Mouse (Mus musculus) heart, embryonic 10.5 days (tissue): Measurements from ENCODE around the gene Vmac. TPM values are rescaled to one million over a fixed set of nuclear protein-coding genes. Genes with fewer than 3 reads are reported as not detected.

Source experiments
- DNase-seq: peaks from one replicate; pipeline ENCODE4 v3.0.0-alpha.2; 2017; ENCODE audit warnings: low spot score
- H3K27ac ChIP-seq: fragments of 300-500 bp; sonication (generic); 2 replicates; pipeline ENCODE4 v1.5.1; 2016; ENCODE audit warnings: mild to moderate bottlenecking
- H3K27me3 ChIP-seq: fragments of 300-500 bp; sonication (generic); 2 replicates; pipeline ENCODE4 v1.6.1; 2016; ENCODE audit warnings: mild to moderate bottlenecking; ENCODE audit not compliant: poor library complexity, insufficient read depth, severe bottlenecking
- H3K36me3 ChIP-seq: fragments of 300-500 bp; sonication (generic); 2 replicates; pipeline ENCODE4 v1.6.1; 2016; ENCODE audit warnings: mild to moderate bottlenecking, moderate library complexity
- H3K4me1 ChIP-seq: fragments of 300-500 bp; sonication (generic); 2 replicates; pipeline ENCODE4 v1.6.1; 2016; ENCODE audit warnings: mild to moderate bottlenecking
- H3K4me3 ChIP-seq: fragments of 300-500 bp; sonication (generic); 2 replicates; pipeline ENCODE4 v1.5.1; 2016; ENCODE audit warnings: mild to moderate bottlenecking, moderate library complexity
- H3K9me3 ChIP-seq: fragments of 300-500 bp; sonication (generic); 2 replicates; pipeline ENCODE4 v1.6.1; 2016; ENCODE audit warnings: mild to moderate bottlenecking, moderate library complexity
- WGBS: fragments of 180-500 bp; shearing (Covaris S2); methylation state at CpG from one replicate; pipeline ENCODE4 v1.1.7; 2016; 5-methylcytosine and 5-hydroxymethylcytosine counted together
- polyA plus RNA-seq: library from polyadenylated mRNA; unstranded; fragments of >200 nt; fragmentation: Nextera tagmentation; extraction: Ambion mirVana; gene quantifications from 2 replicates; pipeline ENCODE4 v1.2.1, GENCODE M21; 2016

Vmac gene
- polyA plus RNA-seq, 1 experiment from 2014 or later: 12.7 TPM

DNA sequence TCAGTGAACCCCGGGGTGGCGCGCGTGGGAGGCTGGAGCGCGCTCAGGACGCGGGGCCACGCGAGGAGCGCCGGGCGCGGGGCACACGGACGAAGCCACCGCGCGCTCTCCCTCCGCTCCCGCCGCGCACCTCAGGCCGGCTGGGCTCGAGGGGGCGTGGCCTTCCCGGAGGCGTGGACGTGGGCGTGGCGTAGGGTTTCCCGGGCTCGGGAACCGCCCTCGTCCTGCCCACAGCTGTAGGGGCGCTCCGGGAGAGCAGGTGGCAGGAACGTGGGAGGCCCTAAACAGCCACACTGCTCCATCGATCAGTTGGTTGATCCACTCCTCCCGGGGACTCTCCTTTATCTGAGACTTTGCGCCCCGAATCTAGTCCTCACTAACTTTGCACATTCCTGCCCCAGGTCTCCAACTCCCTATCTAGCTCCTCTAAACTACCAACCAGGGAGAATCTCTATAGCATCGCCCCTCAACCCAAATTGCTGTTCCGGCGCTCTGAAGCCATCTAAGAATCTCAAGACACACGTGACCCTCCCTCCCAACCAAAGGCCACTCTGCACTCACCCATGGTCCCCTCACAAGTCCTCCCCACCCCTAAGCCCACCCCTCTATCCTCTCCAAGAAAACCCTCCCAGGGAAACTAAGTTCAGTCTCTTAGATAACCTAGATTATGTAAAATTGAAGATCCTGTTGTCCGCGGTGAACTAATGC lies 39.7 kb upstream of the Vmac start, which contains the start of gene Nrtn:
Nrtn (minus strand) TSS at position 115 of the 708 bp plus-strand sequence.
- H3K27ac ChIP-seq: peak within 1 kb of the TSS; percentile 81
- peaks cover 50% of the 10 kb centered on the region for H3K4me1 ChIP-seq
- peaks cover 7% of the 10 kb centered on the region; the same call in 1 of the 2 replicates for H3K9me3 ChIP-seq
- peaks cover 84% of the 10 kb centered on the region for H3K27me3 ChIP-seq
- peak within 1 kb of the TSS; percentile 67 for H3K4me3 ChIP-seq
- peak; percentile 92 for DNase-seq
- 1% methylated on average over 42 of the region's 48 CpGs for WGBS
- no peaks in the 10 kb centered on the region for H3K36me3 ChIP-seq

DNA sequence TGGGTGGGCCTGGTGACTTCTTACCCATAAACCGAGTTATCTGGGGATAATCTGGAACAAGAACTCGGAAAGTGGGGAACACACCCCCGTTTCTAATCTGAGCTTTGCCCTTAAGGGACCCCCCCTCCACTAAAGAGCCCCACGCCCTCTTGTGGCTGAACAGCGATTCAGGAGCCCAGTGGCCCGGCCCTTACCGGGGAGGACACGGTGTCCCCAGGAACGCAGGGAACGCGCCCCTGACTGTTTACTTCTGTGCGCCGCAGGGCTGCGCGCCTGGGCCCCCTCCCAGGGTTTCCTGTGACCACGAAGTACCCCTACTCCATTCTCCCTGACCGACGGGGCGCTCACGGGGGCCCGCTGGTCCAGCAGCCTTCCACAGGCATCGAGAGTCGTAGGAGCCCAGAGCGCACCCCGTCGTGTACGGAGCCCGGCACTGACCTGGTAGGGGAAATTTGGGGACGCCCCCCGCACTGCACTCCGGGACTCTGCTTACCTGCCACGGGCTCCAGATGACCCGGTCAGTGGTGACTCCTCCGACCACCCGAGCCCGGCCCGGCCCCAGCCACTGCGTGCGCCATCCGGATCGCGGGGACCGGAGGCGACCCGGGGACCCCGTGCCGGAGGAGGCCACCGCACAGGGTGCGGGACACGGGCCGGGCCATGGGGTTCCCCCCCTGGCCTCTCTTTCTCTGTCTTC lies 39.0 kb upstream of the Vmac start:
- WGBS: 1% methylated on average over 51 of the region's 51 CpGs
- H3K4me3 ChIP-seq: peak overlapping the region; percentile 67
- H3K4me1 ChIP-seq: peaks cover 43% of the 10 kb centered on the region
- H3K27me3 ChIP-seq: peaks cover 91% of the 10 kb centered on the region
- peaks cover 7% of the 10 kb centered on the region; the same call in 1 of the 2 replicates for H3K9me3 ChIP-seq
- DNase-seq: no peak
- H3K27ac ChIP-seq: peak overlapping the region; percentile 81
- no peaks in the 10 kb centered on the region for H3K36me3 ChIP-seq

DNA sequence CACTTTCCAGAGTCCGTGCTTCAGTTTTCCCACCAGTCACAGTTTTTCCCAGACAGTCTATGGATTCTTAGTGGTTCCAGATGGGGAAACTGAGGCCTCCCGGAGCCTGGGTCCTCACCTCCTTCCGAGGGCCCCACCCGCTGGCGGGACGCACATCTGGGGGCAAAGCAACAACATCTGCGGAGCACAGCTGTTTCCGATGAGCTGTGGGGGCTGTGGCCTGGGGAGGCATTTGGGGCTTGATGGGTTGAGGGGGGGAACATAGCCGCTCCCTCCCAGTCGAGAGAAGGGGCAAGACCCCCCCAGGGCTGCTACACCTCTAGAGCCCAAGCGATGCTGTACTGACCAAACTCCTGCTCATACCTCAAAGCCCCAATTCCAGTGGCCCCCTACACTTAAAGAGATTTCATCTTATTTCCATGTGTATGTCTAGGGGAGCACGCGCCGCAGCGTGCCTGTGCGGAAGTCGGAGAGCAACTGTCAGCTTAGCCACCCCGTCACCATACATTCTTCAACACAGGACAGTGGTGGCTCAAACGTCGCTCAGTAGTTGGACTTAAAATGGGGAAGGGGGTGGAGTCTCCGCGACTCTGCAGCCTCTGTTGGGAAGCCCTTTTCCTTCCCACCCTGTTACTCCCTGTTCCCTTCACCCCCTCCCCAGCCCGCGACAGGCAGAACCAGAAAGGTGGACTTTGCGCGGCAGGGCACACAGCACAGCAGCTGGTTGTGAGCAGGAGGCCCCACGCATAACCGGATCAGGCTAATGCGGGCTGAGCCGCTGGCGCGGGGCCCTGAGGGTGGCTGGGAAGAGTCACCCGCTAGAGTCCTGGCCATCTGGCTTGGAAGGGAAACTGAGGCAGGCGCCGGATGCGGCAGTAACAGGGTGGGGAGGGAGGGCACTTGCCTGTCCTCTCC lies 36.7 kb upstream of the Vmac start:
- Histone ChIP-seq H3K27ac (no peak overlapping the region), H3K4me1 (peaks cover 45% of the 10 kb centered on the region), H3K36me3 (no peaks in the 10 kb centered on the region), H3K27me3 (peaks cover 99% of the 10 kb centered on the region), H3K9me3 (peaks cover 7% of the 10 kb centered on the region; the same call in 1 of the 2 replicates), H3K4me3 (peak overlapping the region; percentile 22; the same call in 1 of the 2 replicates)
- DNase-seq: no peak
- WGBS: 13% methylated on average over 36 of the region's 36 CpGs

DNA sequence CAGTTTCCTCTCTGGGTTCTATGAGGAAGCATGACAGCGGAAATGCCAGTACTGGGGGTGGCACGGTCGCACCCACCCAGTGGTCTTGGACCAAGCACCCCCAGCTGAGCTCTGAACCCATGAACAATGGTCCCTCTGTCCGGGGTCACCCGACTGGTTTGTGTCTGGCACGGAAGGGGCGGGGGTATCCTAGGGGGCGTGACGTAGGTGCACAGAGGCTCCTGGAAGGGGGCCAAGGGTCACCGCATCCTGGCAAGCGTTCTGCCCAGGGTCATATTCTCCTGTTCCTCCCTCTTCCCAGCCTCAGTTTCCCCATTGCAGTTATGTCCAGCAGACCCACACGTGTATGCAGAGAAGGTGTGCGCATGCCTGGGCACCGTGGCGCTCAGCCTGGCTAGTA lies 35.6 kb upstream of the Vmac start:
- H3K27ac ChIP-seq: no peak overlapping the region
- peaks cover 93% of the 10 kb centered on the region for H3K27me3 ChIP-seq
- DNase-seq: no peak
- peaks cover 6% of the 10 kb centered on the region; the same call in 1 of the 2 replicates for H3K9me3 ChIP-seq
- H3K4me1 ChIP-seq: peaks cover 41% of the 10 kb centered on the region
- no peaks in the 10 kb centered on the region for H3K36me3 ChIP-seq
- WGBS: 20% methylated on average over 15 of the region's 15 CpGs
- H3K4me3 ChIP-seq: no peak overlapping the region

DNA sequence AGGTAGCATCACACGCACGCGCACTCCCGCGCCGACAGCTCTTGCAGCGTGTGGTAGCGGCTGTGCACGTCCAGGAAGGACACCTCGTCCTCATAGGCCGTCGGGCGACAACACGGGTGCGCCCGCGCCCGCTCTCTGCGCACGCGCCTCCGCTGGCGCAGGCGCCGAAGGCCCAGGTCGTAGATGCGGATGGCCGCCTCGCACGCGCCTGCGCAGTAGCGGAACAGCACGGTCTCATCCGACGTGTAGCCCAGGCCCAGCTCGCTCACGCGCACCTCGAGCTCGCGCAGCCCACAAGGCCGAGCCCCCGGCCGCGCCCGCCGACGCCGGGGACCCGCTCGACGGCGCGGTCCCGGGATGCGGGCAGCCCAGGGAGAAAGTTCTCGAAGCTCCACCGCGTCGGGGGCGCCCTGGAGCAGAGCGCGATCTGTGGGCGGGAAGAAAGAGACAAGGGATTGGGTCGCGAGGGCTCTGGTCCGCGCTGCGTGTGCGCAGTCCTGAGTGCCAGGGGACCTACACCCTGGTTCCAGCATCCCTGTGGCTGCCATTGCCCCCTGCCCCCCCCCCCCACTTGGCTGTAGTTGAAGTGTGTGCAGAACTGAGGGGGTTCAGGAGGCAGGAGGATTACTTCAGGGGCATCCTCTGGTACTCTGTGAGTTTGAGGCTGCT lies 33.7 kb upstream of the Vmac start:
- H3K27ac ChIP-seq: peak overlapping the region; percentile 75
- peak; percentile 85 for DNase-seq
- H3K27me3 ChIP-seq: peaks cover 74% of the 10 kb centered on the region
- no peaks in the 10 kb centered on the region for H3K36me3 ChIP-seq
- peak overlapping the region; percentile 55 for H3K4me3 ChIP-seq
- WGBS: 19% methylated on average over 71 of the region's 71 CpGs
- peaks cover 27% of the 10 kb centered on the region for H3K4me1 ChIP-seq
- H3K9me3 ChIP-seq: no peaks in the 10 kb centered on the region

DNA sequence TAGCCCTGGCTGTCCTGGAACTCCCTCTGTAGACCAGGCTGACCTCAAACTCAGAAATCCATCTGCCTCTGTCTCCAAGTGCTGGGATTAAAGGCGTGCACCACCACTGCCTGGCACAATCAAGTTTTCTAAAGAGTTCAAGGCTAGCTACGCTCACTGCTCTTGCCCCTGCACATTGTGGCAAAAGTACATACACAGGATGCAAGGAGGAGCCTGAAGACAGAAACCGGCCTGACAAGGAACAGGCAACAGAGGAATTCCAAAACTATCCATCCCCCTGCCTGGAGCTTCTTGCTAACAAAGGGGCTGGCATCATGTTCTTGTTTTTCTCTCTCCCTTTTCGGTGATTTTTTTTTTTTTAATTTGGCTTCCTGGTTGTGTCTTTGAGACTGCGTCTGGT lies 26.4 kb upstream of the Vmac start:
- Histone ChIP-seq H3K4me1 (peaks cover 17% of the 10 kb centered on the region), H3K27ac (no peak overlapping the region), H3K27me3 (peaks cover 19% of the 10 kb centered on the region; the same call in 1 of the 2 replicates), H3K9me3 (no peaks in the 10 kb centered on the region), H3K4me3 (no peak overlapping the region), H3K36me3 (no peaks in the 10 kb centered on the region)
- WGBS: 49% methylated on average over 5 of the region's 5 CpGs
- DNase-seq: no peak

DNA sequence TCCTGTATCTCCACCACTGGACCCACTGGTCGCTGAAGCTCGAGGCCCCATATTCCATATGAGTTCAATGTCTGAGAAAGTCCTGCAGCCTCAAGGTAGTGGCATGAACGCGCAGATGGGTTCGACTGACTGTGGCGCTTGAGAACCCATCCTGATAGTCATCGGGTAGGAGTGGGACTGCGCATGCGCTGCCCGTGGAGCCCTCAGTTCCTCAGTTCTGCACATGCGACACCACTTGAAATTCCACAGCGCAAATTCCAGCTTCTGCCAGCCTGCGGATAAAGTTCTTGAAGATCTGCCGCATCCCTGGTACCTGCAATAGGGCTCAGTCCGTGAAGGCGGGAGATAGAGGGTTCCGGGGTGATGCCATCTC lies 23.0 kb upstream of the Vmac start:
- DNase-seq: no peak
- Histone ChIP-seq H3K9me3 (no peaks in the 10 kb centered on the region), H3K27ac (no peak overlapping the region), H3K27me3 (peaks cover 37% of the 10 kb centered on the region), H3K36me3 (no peaks in the 10 kb centered on the region), H3K4me3 (0 out of 2 replicates have a peak overlapping the region, but pooled peaks have one; percentile 1), H3K4me1 (peaks cover 14% of the 10 kb centered on the region)
- 68% methylated on average over 17 of the region's 17 CpGs for WGBS

DNA sequence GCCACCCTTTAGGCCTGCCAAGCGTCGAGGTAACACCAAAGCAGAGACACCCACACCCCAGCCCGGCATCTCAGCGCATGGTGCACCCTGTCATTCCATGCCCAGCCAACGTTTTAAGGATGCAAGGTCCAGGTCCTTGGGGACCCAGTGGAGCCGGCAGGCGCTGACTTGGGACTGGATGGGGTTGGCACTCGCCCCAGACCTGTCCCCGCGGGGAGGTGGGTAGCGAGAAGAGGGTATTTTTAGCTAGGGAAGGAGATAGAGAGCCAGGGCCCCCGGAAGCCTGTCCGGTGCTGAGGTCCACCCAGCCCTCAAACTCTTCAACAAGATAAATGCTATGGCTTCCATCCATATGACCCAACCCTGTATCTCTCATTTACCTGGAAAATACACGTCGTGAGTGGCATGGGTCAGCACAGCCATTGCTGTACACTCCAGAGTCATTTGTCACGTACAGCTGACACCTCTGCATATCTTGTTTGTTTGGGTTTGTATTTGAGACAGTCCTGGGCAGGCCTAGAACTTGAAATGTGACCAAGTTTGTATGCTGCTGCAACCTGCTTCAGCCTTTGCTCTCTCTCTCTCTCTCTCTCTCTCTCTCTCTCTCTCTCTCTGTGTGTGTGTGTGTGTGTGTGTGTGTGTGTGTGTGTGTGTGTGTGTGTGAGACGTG lies 22.4 kb upstream of the Vmac start:
- H3K27me3 ChIP-seq: peaks cover 37% of the 10 kb centered on the region
- H3K36me3 ChIP-seq: no peaks in the 10 kb centered on the region
- H3K4me1 ChIP-seq: peaks cover 14% of the 10 kb centered on the region
- DNase-seq: no peak
- H3K9me3 ChIP-seq: no peaks in the 10 kb centered on the region
- 60% methylated on average over 17 of the region's 17 CpGs for WGBS
- H3K4me3 ChIP-seq: no peak overlapping the region
- no peak overlapping the region for H3K27ac ChIP-seq

DNA sequence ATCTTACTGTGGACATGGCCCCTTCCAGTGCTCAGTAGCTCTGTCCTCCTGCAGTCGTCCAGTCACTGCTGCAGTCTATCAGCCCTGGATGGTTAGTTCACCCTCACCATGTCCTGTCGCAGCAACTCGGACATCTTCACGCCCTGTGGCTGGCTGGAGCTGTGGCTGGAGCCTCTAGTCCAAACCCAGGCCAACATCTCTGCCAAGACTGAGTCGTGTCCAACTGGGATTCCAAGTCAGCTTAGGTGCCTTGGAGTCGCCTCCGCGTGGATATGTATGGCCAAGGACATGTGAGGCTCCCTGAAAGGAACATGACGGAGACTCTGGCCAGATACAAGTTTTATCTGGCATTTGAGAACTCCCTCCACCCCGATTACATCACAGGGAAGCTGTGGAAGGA lies 20.4 kb upstream of the Vmac start:
- peaks cover 39% of the 10 kb centered on the region for H3K27me3 ChIP-seq
- H3K4me3 ChIP-seq: no peak overlapping the region
- 76% methylated on average over 10 of the region's 10 CpGs for WGBS
- H3K4me1 ChIP-seq: peaks cover 14% of the 10 kb centered on the region
- no peaks in the 10 kb centered on the region for H3K9me3 ChIP-seq
- no peak overlapping the region for H3K27ac ChIP-seq
- H3K36me3 ChIP-seq: no peaks in the 10 kb centered on the region
- DNase-seq: no peak

DNA sequence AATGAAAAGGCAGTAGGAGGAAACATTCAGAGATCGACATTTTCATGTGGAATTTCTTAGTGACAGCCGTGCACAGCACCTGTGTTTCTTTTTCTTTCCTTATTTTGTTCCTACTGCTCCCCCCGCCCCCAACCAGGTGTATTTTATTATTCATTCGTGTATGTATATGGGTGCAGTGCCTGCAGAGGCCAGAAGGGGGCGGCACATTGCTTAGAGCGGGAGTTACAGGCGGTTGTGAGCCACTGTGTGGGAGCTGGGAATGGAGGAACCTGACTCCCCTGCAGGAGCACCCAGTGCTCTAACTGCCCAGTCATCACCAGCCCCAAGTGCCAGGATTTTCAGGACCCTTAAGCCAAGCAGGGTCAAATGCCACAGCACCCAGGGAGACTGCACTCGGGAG lies 18.7 kb upstream of the Vmac start:
- no peak overlapping the region for H3K27ac ChIP-seq
- no peaks in the 10 kb centered on the region for H3K36me3 ChIP-seq
- no peak for DNase-seq
- H3K4me1 ChIP-seq: peaks cover 14% of the 10 kb centered on the region
- H3K27me3 ChIP-seq: peaks cover 50% of the 10 kb centered on the region
- no peaks in the 10 kb centered on the region for H3K9me3 ChIP-seq
- no peak overlapping the region for H3K4me3 ChIP-seq
- WGBS: 43% methylated on average over 8 of the region's 8 CpGs

DNA sequence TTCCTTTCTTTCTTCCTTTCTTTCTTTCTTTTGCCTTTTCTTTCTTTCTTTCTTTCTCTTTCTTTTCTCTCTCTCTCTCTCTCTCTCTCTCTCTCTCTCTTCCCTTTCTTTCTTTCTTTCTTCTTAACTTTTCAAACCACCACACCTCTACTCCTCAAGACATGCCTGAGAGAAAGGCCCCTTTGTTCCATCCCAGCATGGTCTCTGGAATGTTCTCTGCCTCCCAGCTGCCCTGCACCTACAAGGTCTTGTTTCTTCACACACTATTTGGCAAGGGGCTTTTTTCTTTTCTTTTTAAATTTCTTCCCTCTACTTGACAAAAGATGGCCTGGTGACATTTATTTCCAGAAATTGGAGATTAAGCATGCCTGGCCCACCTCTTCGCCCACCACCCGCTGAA lies 11.8 kb upstream of the Vmac start:
- 56% methylated on average over 2 of the region's 2 CpGs for WGBS
- H3K27ac ChIP-seq: no peak overlapping the region
- no peak for DNase-seq
- H3K36me3 ChIP-seq: peaks cover 5% of the 10 kb centered on the region
- peaks cover 39% of the 10 kb centered on the region; the same call in 1 of the 2 replicates for H3K27me3 ChIP-seq
- peaks cover 28% of the 10 kb centered on the region for H3K4me1 ChIP-seq
- no peaks in the 10 kb centered on the region for H3K9me3 ChIP-seq
- H3K4me3 ChIP-seq: no peak overlapping the region

DNA sequence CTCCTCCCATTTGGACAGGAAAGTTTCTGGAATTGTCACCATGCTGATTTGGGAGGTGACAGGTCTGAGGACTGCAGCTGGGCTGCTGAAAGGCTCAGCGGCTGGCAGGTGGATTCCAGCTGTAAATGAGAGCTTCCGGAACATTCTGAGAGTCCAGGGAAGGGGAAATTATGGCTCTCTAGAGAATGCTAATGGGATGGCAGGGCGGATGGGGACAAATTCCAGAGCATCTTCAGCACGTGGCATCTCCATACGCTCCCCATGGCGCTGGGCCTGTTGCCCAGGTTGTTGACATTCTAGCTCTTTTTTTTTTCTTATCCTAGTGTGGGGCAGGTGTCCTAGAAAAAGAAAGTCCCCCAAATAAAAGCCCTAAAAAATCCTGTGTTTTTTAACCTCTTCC lies 11.3 kb upstream of the Vmac start:
- Histone ChIP-seq H3K4me3 (no peak overlapping the region), H3K27ac (peak overlapping the region; percentile 36; the same call in 1 of the 2 replicates), H3K36me3 (peaks cover 10% of the 10 kb centered on the region), H3K4me1 (peaks cover 28% of the 10 kb centered on the region), H3K9me3 (no peaks in the 10 kb centered on the region), H3K27me3 (peaks cover 39% of the 10 kb centered on the region; the same call in 1 of the 2 replicates)
- no peak for DNase-seq
- 55% methylated on average over 6 of the region's 6 CpGs for WGBS
